Mouse (Mus musculus) left cerebral cortex, postnatal 25 days (tissue): ENCODE data around the gene Ldhal6b. TPM values are rescaled to one million over a fixed set of nuclear protein-coding genes. Genes with fewer than 3 reads are reported as not detected.
A peak's percentile ranks its signal among the peaks of the same experiment; 100 is the strongest.

ENCODE experiments used
- DNase-seq, 2 experiments: peaks; one replicate each; pipeline ENCODE4 v3.0.0; 2022; ENCODE audit warnings: low spot score in 2 of 2, mixed read lengths in 1 of 2
- intact Hi-C: fragments of 180-260 bp; cut with DNase I; formaldehyde crosslinking; loops from one replicate; pipeline ENCODE4 v1.15.1; 2025
- total RNA-seq, 2 experiments: library from RNA; stranded (reverse); gene quantifications; 2 replicates each; pipeline ENCODE4 v1.2.3; 2021

The Ldhal6b gene
- total RNA-seq, 2 experiments from 2014 or later: 1.1 to 1.2 TPM

GRCm38 (mm10) chr17:5412740-5413139 is 5.8 kb downstream of the Ldhal6b start:
- intact Hi-C loops: no loop called here

GRCm38 (mm10) chr17:5412301-5412700 is 6.3 kb downstream of the Ldhal6b start:
- DNase-seq: no peak
- intact Hi-C loops: no loop called here

More at GRCm38 (mm10) chr17:5412740-5413139, 5.8 kb downstream of the Ldhal6b start:
- no peak for DNase-seq

- DNase-seq: peak in 1 of 2 experiments; percentile 77
- intact Hi-C loops: no loop called here
Observed at GRCm38 (mm10) chr17:5411205-5411604, 7.4 kb downstream of the Ldhal6b start.

GRCm38 (mm10) chr17:5410336-5410735 is 8.2 kb downstream of the Ldhal6b start:
- DNase-seq: no peak
- intact Hi-C loops: no loop called here

GRCm38 (mm10) chr17:5407030-5407429 is 11.5 kb downstream of the Ldhal6b start:
- no peak for DNase-seq

GRCm38 (mm10) chr17:5406566-5406965 is 12.0 kb downstream of the Ldhal6b start:
- DNase-seq: no peak
- intact Hi-C loops: no loop called here

More at GRCm38 (mm10) chr17:5407030-5407429, 11.5 kb downstream of the Ldhal6b start:
- intact Hi-C loops: no loop called here

GRCm38 (mm10) chr17:5403885-5404284 is 14.7 kb downstream of the Ldhal6b start:
- intact Hi-C loops: no loop called here
- DNase-seq: no peak

GRCm38 (mm10) chr17:5402624-5403023 is 15.9 kb downstream of the Ldhal6b start:
- intact Hi-C loops: no loop called here
- DNase-seq: peak; percentile 54 to 64

GRCm38 (mm10) chr17:5402069-5402468 is 16.5 kb downstream of the Ldhal6b start:
- peak; percentile 50 to 51 for DNase-seq
- intact Hi-C loops: no loop called here

- intact Hi-C loops: no loop called here
Observed at GRCm38 (mm10) chr17:5401288-5401687, 17.3 kb downstream of the Ldhal6b start.

GRCm38 (mm10) chr17:5400435-5401090 is 18.0 kb downstream of the Ldhal6b start:
- intact Hi-C loops: no loop called here
- DNase-seq: peak; percentile 50 to 93

More at GRCm38 (mm10) chr17:5401288-5401687, 17.3 kb downstream of the Ldhal6b start:
- no peak for DNase-seq

- intact Hi-C loops: loop anchor here (2.0 to 10.0 kb wide), 4 partner anchors 70 to 403 kb away; partner anchors contain the start of gene Arid1b
- peak; percentile 91 to 92 for DNase-seq
Observed at GRCm38 (mm10) chr17:5397148-5398007, 21.2 kb downstream of the Ldhal6b start.

GRCm38 (mm10) chr17:5396213-5396612 is 22.4 kb downstream of the Ldhal6b start:
- intact Hi-C loops: loop anchor here (2.0 to 10.0 kb wide), 4 partner anchors 69 to 401 kb away; partner anchors contain the start of gene Arid1b
- DNase-seq: peak in 1 of 2 experiments; percentile 79

GRCm38 (mm10) chr17:5395454-5396205 is 22.9 kb downstream of the Ldhal6b start:
- no peak for DNase-seq
- intact Hi-C loops: loop anchor here (2.0 to 10.0 kb wide), 4 partner anchors 68 to 401 kb away; partner anchors contain the start of gene Arid1b

- intact Hi-C loops: loop anchor here (10.0 kb wide), 1 partner anchor 396 kb away; the partner anchor contains the start of gene Arid1b
- DNase-seq: no peak
Observed at GRCm38 (mm10) chr17:5390682-5391081, 27.9 kb downstream of the Ldhal6b start.

- intact Hi-C loops: no loop called here
- DNase-seq: no peak
Observed at GRCm38 (mm10) chr17:5388351-5388750, 30.2 kb downstream of the Ldhal6b start.

GRCm38 (mm10) chr17:5386885-5387545 is 31.6 kb downstream of the Ldhal6b start:
- no peak for DNase-seq
- intact Hi-C loops: no loop called here

GRCm38 (mm10) chr17:5385694-5386093 is 32.9 kb downstream of the Ldhal6b start:
- intact Hi-C loops: no loop called here
- DNase-seq: no peak

GRCm38 (mm10) chr17:5377930-5378310 is 40.6 kb downstream of the Ldhal6b start:
- DNase-seq: no peak

More at GRCm38 (mm10) chr17:5377930-5378310, 40.6 kb downstream of the Ldhal6b start:
- intact Hi-C loops: no loop called here
